Mouse (Mus musculus) lung, embryonic 16.5 days (tissue): ENCODE data around the gene Tcl1b2. TPM values are rescaled to one million over a fixed set of nuclear protein-coding genes. Genes with fewer than 3 reads are reported as not detected.
"Not testable (repeated sequence)": the region's sequence is repeated elsewhere in the genome, so short reads cannot be mapped to it uniquely, and the experiment has no call there.

Experiments
- ATAC-seq: fragments of 200-750 bp; cut with Nextera tagmentation; 2 replicates; pipeline ENCODE4 v1.8.0; 2017; ENCODE audit warnings: low read depth, mild to moderate bottlenecking, moderate library complexity
- H3K27ac ChIP-seq: fragments of 300-500 bp; sonication (generic); 2 replicates; pipeline ENCODE4 v1.5.1; 2014; ENCODE audit warnings: mild to moderate bottlenecking, control low read depth, low read length
- H3K27me3 ChIP-seq: fragments of 300-500 bp; sonication (generic); 2 replicates; pipeline ENCODE4 v1.6.1; 2014; ENCODE audit warnings: low read depth, low read length, mixed read lengths; ENCODE audit not compliant: control insufficient read depth, insufficient read depth
- H3K36me3 ChIP-seq: fragments of 300-500 bp; sonication (generic); 2 replicates; pipeline ENCODE4 v1.6.1; 2014; ENCODE audit warnings: low read length; ENCODE audit not compliant: control insufficient read depth, insufficient read depth
- H3K4me1 ChIP-seq: fragments of 300-500 bp; sonication (generic); replicated peaks from 2 replicates; pipeline ENCODE4 v1.6.1; 2014; ENCODE audit warnings: low read length, mixed read lengths; ENCODE audit not compliant: control insufficient read depth, insufficient read depth
- H3K4me2 ChIP-seq: fragments of 300-500 bp; sonication (generic); 2 replicates; pipeline ENCODE4 v1.6.1; 2014; ENCODE audit warnings: low read depth, low read length, control low read depth
- H3K4me3 ChIP-seq: fragments of 300-500 bp; sonication (generic); 2 replicates; pipeline ENCODE4 v1.5.1; 2014; ENCODE audit warnings: mild to moderate bottlenecking, low read length, control low read depth
- H3K9ac ChIP-seq: fragments of 300-500 bp; sonication (generic); 2 replicates; pipeline ENCODE4 v1.6.1; 2014; ENCODE audit warnings: low read length, control low read depth
- H3K9me3 ChIP-seq: fragments of 300-500 bp; sonication (generic); 2 replicates; pipeline ENCODE4 v1.6.1; 2016; ENCODE audit warnings: low read length; ENCODE audit not compliant: control insufficient read depth
- WGBS: fragments of 180-500 bp; shearing (Covaris S2); extraction: QIAGEN DNeasy Blood & Tissue Kit; methylation state at CpG from one replicate; pipeline ENCODE4 v1.1.7; 2014; 5-methylcytosine and 5-hydroxymethylcytosine counted together
- polyA plus RNA-seq: library from polyadenylated mRNA; unstranded; fragments of >200 nt; fragmentation: Nextera tagmentation; extraction: Ambion mirVana; gene quantifications from 2 replicates; pipeline ENCODE4 v1.2.1, GENCODE M21; 2015

Gene Tcl1b2
- polyA plus RNA-seq, 1 experiment from 2014 or later = not detected

DNA sequence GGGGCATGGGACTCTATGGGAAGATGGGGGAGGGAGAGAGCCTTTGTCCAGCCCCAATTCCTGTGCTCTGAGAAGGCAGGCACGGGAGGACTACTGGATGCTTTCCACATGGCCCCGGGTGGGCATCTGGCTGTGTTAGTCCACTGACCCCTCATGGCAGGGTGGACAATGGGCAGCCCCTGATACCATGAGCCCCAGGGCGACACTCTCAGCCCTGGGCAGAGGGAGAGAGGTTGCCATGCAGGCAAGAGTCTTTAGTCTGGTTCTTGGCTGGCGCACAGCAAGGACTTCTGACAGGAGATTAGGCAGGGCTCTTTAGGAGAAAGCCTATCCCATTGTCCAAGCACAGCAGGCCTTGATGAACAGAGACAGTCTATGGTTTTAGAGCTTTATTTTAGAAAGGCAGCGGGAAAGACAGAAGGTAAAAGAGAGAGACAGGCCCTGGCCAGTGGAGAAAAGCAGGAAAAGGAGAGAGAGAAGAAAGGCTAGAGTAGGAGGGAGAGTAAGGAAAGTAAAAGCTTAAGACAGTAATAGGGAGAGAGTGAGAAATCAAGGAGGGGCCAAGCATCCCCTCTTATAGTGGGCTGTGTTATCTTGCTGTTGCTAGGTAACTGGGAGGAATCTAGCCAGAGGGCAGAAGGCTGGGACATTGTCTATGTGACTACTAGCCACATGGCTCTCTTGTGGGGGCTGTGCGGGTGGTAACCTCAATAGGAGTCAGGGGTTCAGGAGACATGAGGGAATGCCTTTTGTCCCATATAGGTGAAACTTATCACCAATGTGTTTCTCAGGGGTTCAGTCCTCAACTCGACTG lies 54.1 kb downstream of the Tcl1b2 start:
- not testable (repeated sequence) for H3K4me2 ChIP-seq, H3K9me3 ChIP-seq, H3K4me3 ChIP-seq, H3K27me3 ChIP-seq, ATAC-seq, H3K36me3 ChIP-seq, H3K4me1 ChIP-seq, H3K27ac ChIP-seq, H3K9ac ChIP-seq
- 64% methylated on average over 7 of the region's 7 CpGs for WGBS

GRCm38 (mm10) chr12:105201657-105202056 lies 55.8 kb downstream of the Tcl1b2 start, which contains the start of gene Tcl1b4:
Tcl1b4 (plus strand) TSS chr12:105201957.
- WGBS = 80% methylated on average over 1 of the region's 1 CpGs

More at GRCm38 (mm10) chr12:105201657-105202056, 55.8 kb downstream of the Tcl1b2 start, which contains the start of gene Tcl1b4:
- H3K4me1 ChIP-seq, ATAC-seq, H3K9me3 ChIP-seq, H3K4me2 ChIP-seq, H3K27ac ChIP-seq, H3K4me3 ChIP-seq, H3K27me3 ChIP-seq, H3K9ac ChIP-seq, H3K36me3 ChIP-seq: not testable (repeated sequence)

Other genes with a start within 250 kb of the Tcl1b2 start
- gene Syne3, start 136.2 kb upstream of the Tcl1b2 start, polyA plus RNA-seq = 0.74 and 0.91 TPM in 2 replicates
- 119 and 123 TPM in 2 replicates for gene Glrx5, start 113.3 kb upstream of the Tcl1b2 start, polyA plus RNA-seq
- not detected in 2 replicates for gene Tcl1b1, start 13.7 kb downstream of the Tcl1b2 start, polyA plus RNA-seq
- not detected in 2 replicates for gene Tcl1b5, start 30.3 kb downstream of the Tcl1b2 start, polyA plus RNA-seq
- gene Tcl1b3, start 45.0 kb downstream of the Tcl1b2 start, polyA plus RNA-seq = not detected in 2 replicates
- not detected in 2 replicates for gene Tcl1b4, start 55.9 kb downstream of the Tcl1b2 start, polyA plus RNA-seq
- gene Tcl1, start 76.8 kb downstream of the Tcl1b2 start, polyA plus RNA-seq = not detected in 2 replicates
- 0.16 and 0.24 TPM in 2 replicates for gene Tunar, start 187.9 kb downstream of the Tcl1b2 start, polyA plus RNA-seq